ENCODE assay signal across 16 mouse cellular contexts in genomic region chr9:60545361-60546096, GRCm38 (mm10). TPM values are rescaled to one million over a fixed set of nuclear protein-coding genes. Genes with fewer than 3 reads are reported as not detected.
A peak's percentile ranks its signal among the peaks of the same experiment; 100 is the strongest.
DNase-seq lines count a peak whose midpoint lies in the region; ATAC-seq lines count a peak whose summit lies in the region.
"Had no signal": no experiment of that assay in that cellular context is flagged by ENCODE, and none has a peak within 500 bp of the region (broad histone marks: within the 10 kb centered on the region; RNA-seq: fewer than 3 reads in every experiment).

No protein-coding gene starts in this region.

- no peak overlapping the region for H3K4me3 ChIP-seq in liver, embryonic 11.5 days (ENCODE audit: low read depth, low read length)
- H3K4me3 ChIP-seq: embryonic facial prominence, embryonic 10.5 days; forebrain, embryonic 12.5 days; hindbrain, embryonic 15.5 days had no signal

- peaks cover 10% of the 10 kb centered on the region; the same call in 1 of the 2 replicates for H3K4me1 ChIP-seq in liver, embryonic 11.5 days (replicated peaks; ENCODE audit: control insufficient read depth, insufficient read depth, low read length)
- H3K4me1 ChIP-seq: forebrain, embryonic 12.5 days; hindbrain, embryonic 15.5 days had no signal

- no peaks in the 10 kb centered on the region for H3K36me3 ChIP-seq in liver, embryonic 11.5 days (ENCODE audit: control insufficient read depth, insufficient read depth, low read length)
- H3K36me3 ChIP-seq: embryonic facial prominence, embryonic 10.5 days; forebrain, embryonic 12.5 days; hindbrain, embryonic 15.5 days had no signal

- no peak overlapping the region for H3K27ac ChIP-seq in liver, embryonic 11.5 days (ENCODE audit: low read depth, low read length)
- H3K27ac ChIP-seq: embryonic facial prominence, embryonic 10.5 days; forebrain, embryonic 12.5 days; hindbrain, embryonic 15.5 days had no signal

- H3K27me3 ChIP-seq in liver, embryonic 11.5 days (replicated peaks; ENCODE audit: control insufficient read depth, insufficient read depth, low read length): no peaks in the 10 kb centered on the region
- H3K27me3 ChIP-seq: forebrain, embryonic 12.5 days; hindbrain, embryonic 15.5 days had no signal

- peak; percentile 67 for DNase-seq in urinary bladder, postnatal 14 days (ENCODE audit: low spot score)
- DNase-seq in urinary bladder, postnatal 25 days (ENCODE audit: low spot score): no peak
- no peak for DNase-seq in liver, embryonic 11.5 days (ENCODE audit: low spot score)
- peak; percentile 38 for DNase-seq in lung, postnatal 10 days
- no peak for DNase-seq in cerebellum, adult 18-20 months
- DNase-seq in cerebellum, adult 11 months: no peak
- DNase-seq in thymus, postnatal 4 days: no peak
- DNase-seq in ovary, postnatal 10 days (ENCODE audit: low spot score): no peak
- DNase-seq: adrenal gland, postnatal 14 days; cerebellum, adult 2 months; kidney, postnatal 10 days; right cerebral cortex, adult 18-20 months had no signal

- peak overlapping the region; percentile 16; the same call in 1 of the 2 replicates for H3K4me2 ChIP-seq in liver, embryonic 11.5 days
- H3K4me2 ChIP-seq: forebrain, embryonic 12.5 days; hindbrain, embryonic 15.5 days had no signal

- no peak overlapping the region for H3K9ac ChIP-seq in liver, embryonic 11.5 days (ENCODE audit: low read depth, low read length)
- H3K9ac ChIP-seq: forebrain, embryonic 12.5 days; hindbrain, embryonic 15.5 days had no signal

- ATAC-seq in liver, embryonic 11.5 days (replicated peaks; ENCODE audit: low FRiP score): peak; percentile 70; the same call in 1 of the 2 replicates
- ATAC-seq: midbrain, embryonic 16.5 days had no signal

- H3K9me3 ChIP-seq in liver, embryonic 11.5 days (ENCODE audit: control insufficient read depth, low read length): no peaks in the 10 kb centered on the region
- H3K9me3 ChIP-seq: embryonic facial prominence, embryonic 10.5 days; forebrain, embryonic 12.5 days; hindbrain, embryonic 15.5 days had no signal

- WGBS in liver, embryonic 11.5 days: 49% methylated on average over 13 of the region's 13 CpGs

RNA-seq across cellular contexts. Expression of gene Thsd4, which starts 23.7 kb away (rescaled TPM):
- 5.9 and 6.8 TPM in 2 replicates for polyA plus RNA-seq in liver, embryonic 11.5 days (2014; fragmentation: Nextera tagmentation; extraction: Ambion mirVana)

Comparison
In these comparisons a context has a peak if more than half of its experiments do, and no peak if none do; other contexts are left out.
1. DNase-seq: peak in urinary bladder, postnatal 14 days (single experiment) and lung, postnatal 10 days (single experiment); none in urinary bladder, postnatal 25 days (single experiment), liver, embryonic 11.5 days (single experiment), cerebellum, adult 18-20 months (0 of 2), cerebellum, adult 11 months (single experiment), thymus, postnatal 4 days (single experiment) and ovary, postnatal 10 days (single experiment).